Mouse (Mus musculus) forebrain, postnatal 0 days (tissue): ENCODE results near the gene Rspry1. TPM values are rescaled to one million over a fixed set of nuclear protein-coding genes. Genes with fewer than 3 reads are reported as not detected.

Experiments used
- ATAC-seq: fragments of 200-750 bp; cut with Nextera tagmentation; 2 replicates; pipeline ENCODE4 v1.8.0; 2017; ENCODE audit warnings: mild to moderate bottlenecking, moderate library complexity
- DNase-seq: peaks from one replicate; pipeline ENCODE4 v3.0.0-alpha.2; 2015
- H3K27ac ChIP-seq: fragments of 300-500 bp; sonication (generic); 2 replicates; pipeline ENCODE4 v1.5.1; 2014; ENCODE audit warnings: low read depth, mild to moderate bottlenecking, antibody characterized with exemption, low read length, moderate library complexity, mixed read lengths
- H3K27me3 ChIP-seq: fragments of 300-500 bp; sonication (generic); 2 replicates; pipeline ENCODE4 v1.6.1; 2014; ENCODE audit warnings: mild to moderate bottlenecking, low read length, mixed read lengths; ENCODE audit not compliant: insufficient read depth
- H3K36me3 ChIP-seq: fragments of 300-500 bp; sonication (generic); 2 replicates; pipeline ENCODE4 v1.6.1; 2014; ENCODE audit warnings: mild to moderate bottlenecking, moderate library complexity; ENCODE audit not compliant: insufficient read depth
- H3K4me1 ChIP-seq: fragments of 300-500 bp; sonication (generic); 2 replicates; pipeline ENCODE4 v1.6.1; 2014; ENCODE audit warnings: antibody characterized with exemption; ENCODE audit not compliant: insufficient read depth
- H3K4me2 ChIP-seq: fragments of 300-500 bp; sonication (generic); 2 replicates; pipeline ENCODE4 v1.6.1; 2014; ENCODE audit warnings: low read depth, mild to moderate bottlenecking, moderate library complexity
- H3K4me3 ChIP-seq: fragments of 300-500 bp; sonication (generic); 2 replicates; pipeline ENCODE4 v1.5.1; 2014; ENCODE audit warnings: low read depth, low read length, mixed read lengths
- H3K9ac ChIP-seq: fragments of 300-500 bp; sonication (generic); 2 replicates; pipeline ENCODE4 v1.6.1; 2014; ENCODE audit warnings: mild to moderate bottlenecking
- H3K9me3 ChIP-seq: fragments of 300-500 bp; sonication (generic); 2 replicates; pipeline ENCODE4 v1.6.1; 2016; ENCODE audit warnings: low read length
- CTCF ChIP-seq: sonication (generic); IDR thresholded peaks from 2 replicates; pipeline ENCODE4 v1.5.1; 2016; ENCODE audit warnings: antibody characterized with exemption, control low read depth, low read depth
- WGBS: fragments of 180-500 bp; shearing (Covaris S2); extraction: QIAGEN DNeasy Blood & Tissue Kit; methylation state at CpG from one replicate; pipeline ENCODE4 v1.1.7; 2014; 5-methylcytosine and 5-hydroxymethylcytosine counted together
- polyA plus RNA-seq: library from polyadenylated mRNA; unstranded; fragments of >200 nt; fragmentation: Nextera tagmentation; extraction: Ambion mirVana; gene quantifications from 2 replicates; pipeline ENCODE4 v1.2.1, GENCODE M21; 2015
- total RNA-seq: library from RNA; depleted of rRNA; stranded (reverse); fragments of >200 nt; gene quantifications from 2 replicates; pipeline ENCODE4 v1.2.3, GENCODE M21; 2014

Rspry1 gene
- total and polyA plus RNA-seq, 2 experiments from 2014 or later = 32.0 to 55.8 TPM

DNA sequence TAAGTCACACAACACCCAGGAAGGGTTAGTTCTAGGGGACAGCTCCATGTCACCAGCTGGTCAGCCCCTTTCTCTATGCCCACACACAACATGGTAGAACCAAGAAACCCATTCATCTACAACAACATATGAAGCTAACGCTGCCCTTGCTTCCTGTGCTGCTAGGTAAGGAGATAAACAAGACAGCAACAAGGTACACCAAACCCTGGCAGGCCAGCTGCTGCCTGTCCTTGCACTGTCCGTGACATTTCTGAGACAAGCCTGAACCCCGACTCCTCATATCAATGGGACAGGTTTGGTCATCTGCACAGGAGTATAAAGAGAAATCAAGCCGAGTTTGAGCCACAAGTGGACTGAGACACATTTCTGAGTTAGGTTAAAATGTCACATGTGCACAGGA, 26.6 kb upstream of the Rspry1 start:
- TF ChIP-seq CTCF = no peak
- Histone ChIP-seq H3K36me3 (peaks cover 53% of the 10 kb centered on the region), H3K27ac (no peak overlapping the region)

GRCm38 (mm10) chr8:94581820-94582483, 19.8 kb upstream of the Rspry1 start:
- WGBS = 58% methylated on average over 7 of the region's 7 CpGs
- no peak overlapping the region for H3K27ac ChIP-seq
- H3K36me3 ChIP-seq = peaks cover 76% of the 10 kb centered on the region
- ATAC-seq (no peak), DNase-seq (no peak)
- no peaks in the 10 kb centered on the region for H3K27me3 ChIP-seq
- no peak overlapping the region for H3K9ac ChIP-seq
- H3K4me3 ChIP-seq = no peak overlapping the region
- H3K9me3 ChIP-seq = no peaks in the 10 kb centered on the region
- no peaks in the 10 kb centered on the region for H3K4me1 ChIP-seq
- no peak overlapping the region for H3K4me2 ChIP-seq
- TF ChIP-seq CTCF = no peak

More for the DNA sequence above, 26.6 kb upstream of the Rspry1 start:
- Histone ChIP-seq H3K4me1 (no peaks in the 10 kb centered on the region), H3K4me2 (no peak overlapping the region), H3K4me3 (no peak overlapping the region), H3K9ac (no peak overlapping the region), H3K9me3 (no peaks in the 10 kb centered on the region), H3K27me3 (no peaks in the 10 kb centered on the region)
- WGBS = 91% methylated on average over 4 of the region's 4 CpGs
- DNase-seq (no peak), ATAC-seq (no peak)

- H3K9me3 ChIP-seq = no peaks in the 10 kb centered on the region
- no peak overlapping the region for H3K9ac ChIP-seq
- 83% methylated on average over 6 of the region's 6 CpGs for WGBS
- ATAC-seq = no peak
- no peak overlapping the region for H3K27ac ChIP-seq
- H3K36me3 ChIP-seq = peaks cover 78% of the 10 kb centered on the region
- H3K4me1 ChIP-seq = no peaks in the 10 kb centered on the region
- DNase-seq = no peak
- H3K4me3 ChIP-seq = no peak overlapping the region
- no peak for TF ChIP-seq CTCF
- H3K4me2 ChIP-seq = no peak overlapping the region
- H3K27me3 ChIP-seq = no peaks in the 10 kb centered on the region
Measured at GRCm38 (mm10) chr8:94582569-94582968, 19.2 kb upstream of the Rspry1 start.

DNA sequence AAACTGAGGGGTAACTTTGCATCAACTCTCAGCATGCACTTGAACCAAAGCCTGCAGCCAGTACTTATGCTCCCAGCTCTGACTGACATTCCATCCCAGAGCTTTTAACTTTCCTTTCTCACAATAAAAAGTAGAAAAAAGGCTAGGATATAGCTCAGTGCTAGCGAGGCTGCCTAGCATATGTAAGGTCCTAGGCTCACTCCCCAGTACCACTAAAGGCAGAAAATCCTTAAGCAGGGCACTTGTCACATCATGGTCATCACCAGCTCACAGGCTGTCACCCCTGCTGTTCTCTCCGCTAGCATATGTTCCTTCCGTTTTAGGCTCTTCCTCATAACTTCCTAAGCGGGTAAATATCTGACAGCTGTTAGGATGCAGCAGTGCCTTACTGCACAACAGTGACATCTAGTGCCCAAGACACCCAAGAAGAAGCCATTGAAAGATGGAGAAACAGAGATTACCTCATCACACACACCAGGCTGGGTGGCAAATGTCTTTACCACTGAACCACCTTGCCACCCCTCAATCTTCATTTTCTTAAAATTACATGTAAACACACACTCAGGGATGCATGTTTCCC, 17.4 kb upstream of the Rspry1 start:
- peak; percentile 96 for ATAC-seq

GRCm38 (mm10) chr8:94591691-94592090, 10.0 kb upstream of the Rspry1 start:
- Histone ChIP-seq H3K36me3 (peaks cover 23% of the 10 kb centered on the region), H3K4me1 (no peaks in the 10 kb centered on the region), H3K27ac (no peak overlapping the region), H3K4me2 (no peak overlapping the region), H3K4me3 (no peak overlapping the region), H3K9me3 (no peaks in the 10 kb centered on the region), H3K27me3 (no peaks in the 10 kb centered on the region), H3K9ac (no peak overlapping the region)
- ATAC-seq (no peak), DNase-seq (no peak)
- WGBS = 80% methylated on average over 4 of the region's 4 CpGs
- TF ChIP-seq CTCF = no peak

More for the DNA sequence above, 17.4 kb upstream of the Rspry1 start:
- 20% methylated on average over 4 of the region's 4 CpGs for WGBS
- TF ChIP-seq CTCF = peak; percentile 92
- Histone ChIP-seq H3K27ac (no peak overlapping the region), H3K9ac (no peak overlapping the region), H3K9me3 (no peaks in the 10 kb centered on the region), H3K4me1 (no peaks in the 10 kb centered on the region), H3K27me3 (no peaks in the 10 kb centered on the region), H3K36me3 (peaks cover 75% of the 10 kb centered on the region), H3K4me2 (no peak overlapping the region), H3K4me3 (no peak overlapping the region)
- DNase-seq = peak; percentile 84

DNA sequence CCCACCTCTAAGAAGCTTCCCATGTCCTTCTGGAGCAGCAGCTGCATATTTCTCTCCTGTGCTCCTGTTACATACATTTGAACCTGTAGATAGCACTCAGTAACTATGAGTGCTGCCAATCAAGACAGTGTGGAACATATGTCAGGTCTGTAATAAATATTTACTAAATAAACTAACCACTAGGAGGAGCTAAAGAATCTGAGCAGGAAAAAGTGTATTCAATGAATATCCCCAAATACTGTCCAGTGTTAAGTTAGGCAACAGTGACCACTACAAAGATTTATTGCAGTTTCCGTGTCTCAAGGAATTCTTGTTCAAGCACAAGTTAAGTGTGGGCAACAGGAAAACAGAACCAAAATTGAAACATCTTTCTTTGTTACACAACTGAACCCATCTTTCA, 7.5 kb upstream of the Rspry1 start:
- Histone ChIP-seq H3K27me3 (no peaks in the 10 kb centered on the region), H3K27ac (no peak overlapping the region), H3K4me2 (no peak overlapping the region), H3K36me3 (no peaks in the 10 kb centered on the region), H3K4me1 (no peaks in the 10 kb centered on the region), H3K4me3 (no peak overlapping the region), H3K9ac (no peak overlapping the region), H3K9me3 (no peaks in the 10 kb centered on the region)
- TF ChIP-seq CTCF = peak; percentile 33; the same call in 1 of the 2 replicates
- ATAC-seq (no peak), DNase-seq (no peak)
- WGBS = 73% methylated on average over 1 of the region's 1 CpGs

DNA sequence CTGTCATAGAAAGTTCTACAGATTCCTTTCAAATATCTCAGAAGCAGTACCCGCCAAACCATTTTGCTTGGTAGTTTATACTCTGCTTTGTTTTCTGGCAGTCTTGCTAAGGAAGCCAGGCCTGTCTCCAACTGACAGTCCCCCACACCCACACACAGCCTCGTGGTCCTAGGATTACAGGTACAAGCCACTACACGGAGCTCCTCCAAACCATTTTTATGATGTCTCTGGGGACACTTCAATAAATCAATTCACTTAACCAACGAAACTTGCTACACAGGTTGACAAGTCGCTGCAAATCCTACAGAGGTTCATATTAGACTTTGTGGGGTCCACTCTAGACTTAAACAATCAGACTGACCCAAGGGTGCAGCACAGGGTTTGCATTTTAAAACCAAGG, 1.3 kb upstream of the Rspry1 start:
- Histone ChIP-seq H3K4me3 (peak overlapping the region; percentile 72), H3K9me3 (no peaks in the 10 kb centered on the region), H3K4me1 (peaks cover 11% of the 10 kb centered on the region), H3K36me3 (no peaks in the 10 kb centered on the region), H3K27ac (peak overlapping the region; percentile 95; the same call in 1 of the 2 replicates), H3K9ac (peak overlapping the region; percentile 87), H3K27me3 (no peaks in the 10 kb centered on the region), H3K4me2 (peak overlapping the region; percentile 61)
- no peak for ATAC-seq
- WGBS = 26% methylated on average over 5 of the region's 5 CpGs
- no peak for DNase-seq
- TF ChIP-seq CTCF = no peak
